Mouse (Mus musculus) olfactory bulb, adult 2 months (tissue): ENCODE data around the gene Rtl1.

Experiments used
- CTCF ChIP-seq: fragments of 200-500 bp; IDR thresholded peaks from 2 replicates; pipeline ENCODE4 v1.5.1; 2012; ENCODE audit warnings: low read depth, mild to moderate bottlenecking, low read length, moderate library complexity; ENCODE audit not compliant: insufficient read depth
- POLR2A ChIP-seq: fragments of 200-500 bp; IDR thresholded peaks from 2 replicates; pipeline ENCODE4 v1.6.1; 2012; ENCODE audit warnings: mild to moderate bottlenecking, low read depth, low read length, moderate library complexity; ENCODE audit not compliant: insufficient read depth

DNA sequence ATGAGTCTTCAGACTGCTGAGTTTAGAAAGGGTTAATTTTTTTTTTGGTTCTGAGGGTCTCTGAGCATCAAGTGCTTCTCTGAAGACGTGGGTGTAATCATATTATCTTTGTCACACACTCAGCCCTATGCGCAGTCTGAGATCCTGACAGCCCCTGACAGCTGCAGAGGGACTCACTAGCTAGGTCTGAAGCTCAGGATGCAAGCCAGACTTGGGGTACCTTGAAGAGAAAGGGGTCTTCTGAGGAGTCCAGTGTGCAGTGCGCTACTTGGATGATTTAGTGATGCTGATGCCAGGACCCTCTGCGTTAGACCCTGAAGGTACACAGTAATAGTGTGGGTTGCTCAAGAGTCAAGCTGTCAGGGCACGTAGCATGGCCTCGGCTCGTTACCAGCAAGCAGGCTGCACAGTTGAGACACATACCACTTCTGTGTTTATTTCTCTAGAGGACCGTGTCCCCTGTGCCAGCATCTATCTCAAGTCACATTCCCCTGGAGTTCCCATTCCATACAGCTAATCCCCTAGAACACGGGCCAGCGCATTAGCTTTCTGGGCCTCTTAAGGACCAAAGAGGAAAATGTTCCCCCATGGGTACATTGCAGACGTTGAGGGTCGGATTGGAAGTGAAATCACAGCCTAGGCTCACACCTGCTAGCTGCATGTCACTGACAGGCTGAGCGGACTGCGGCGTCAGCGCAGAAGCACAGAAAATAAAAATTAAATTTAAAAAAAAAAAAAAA lies 5.0 kb upstream of the Rtl1 start:
- TF ChIP-seq POLR2A, result no peak
- TF ChIP-seq CTCF, result no peak
